Mouse (Mus musculus) liver, embryonic 14.5 days (tissue): Measurements from ENCODE around the gene Mgat1. TPM values are rescaled to one million over a fixed set of nuclear protein-coding genes. Genes with fewer than 3 reads are reported as not detected.
A peak's percentile ranks its signal among the peaks of the same experiment; 100 is the strongest.

Experiments used
- ATAC-seq: fragments of 200-750 bp; cut with Nextera tagmentation; 2 replicates; pipeline ENCODE4 v1.8.0; 2017; ENCODE audit warnings: moderate number of reproducible peaks, mild to moderate bottlenecking, moderate library complexity; ENCODE audit not compliant: insufficient read depth
- DNase-seq, 3 experiments: peaks; one replicate each; pipeline ENCODE4 v3.0.0-alpha.2; 2012 to 2013; ENCODE audit warnings: low read depth in 3 of 3, low spot score in 3 of 3
- H3K27ac ChIP-seq: fragments of 300-500 bp; sonication (generic); 2 replicates; pipeline ENCODE4 v1.5.1; 2014; ENCODE audit warnings: moderate library complexity, mild to moderate bottlenecking, control low read depth, inconsistent platforms
- H3K27me3 ChIP-seq: fragments of 300-500 bp; sonication (generic); 2 replicates; pipeline ENCODE4 v1.6.1; 2014; ENCODE audit warnings: mild to moderate bottlenecking, low read length, moderate library complexity; ENCODE audit not compliant: control insufficient read depth, insufficient read depth
- H3K36me3 ChIP-seq: fragments of 300-500 bp; sonication (generic); replicated peaks from 2 replicates; pipeline ENCODE4 v1.6.1; 2014; ENCODE audit warnings: low read depth; ENCODE audit not compliant: control insufficient read depth, insufficient read depth
- H3K4me1 ChIP-seq, 2 experiments: fragments of 200-500 bp in 1 of 2; fragments of 300-500 bp in 1 of 2; sonication (generic) in 1 of 2; replicated peaks; 2 replicates each; pipeline ENCODE4 v1.6.1; 2012 to 2014; ENCODE audit warnings: antibody characterized with exemption in 1 of 2, inconsistent platforms in 1 of 2, low read length in 1 of 2; ENCODE audit not compliant: control insufficient read depth in 2 of 2, insufficient read depth in 2 of 2
- H3K4me2 ChIP-seq: fragments of 300-500 bp; sonication (generic); 2 replicates; pipeline ENCODE4 v1.6.1; 2014; ENCODE audit warnings: low read depth, mild to moderate bottlenecking, control low read depth, moderate library complexity
- H3K4me3 ChIP-seq, 2 experiments: fragments of 200-500 bp in 1 of 2; fragments of 300-500 bp in 1 of 2; sonication (generic) in 1 of 2; 2 replicates each; pipeline ENCODE4 v1.5.1; 2012 to 2014; ENCODE audit warnings: low read depth in 2 of 2, low read length in 2 of 2, mild to moderate bottlenecking in 2 of 2, control low read depth in 1 of 2, inconsistent platforms in 1 of 2, moderate library complexity in 1 of 2; ENCODE audit not compliant: insufficient read depth in 1 of 2
- H3K9ac ChIP-seq: fragments of 300-500 bp; sonication (generic); replicated peaks from 2 replicates; pipeline ENCODE4 v1.6.1; 2014; ENCODE audit warnings: mild to moderate bottlenecking, control low read depth, moderate library complexity
- H3K9me3 ChIP-seq: fragments of 300-500 bp; sonication (generic); 2 replicates; pipeline ENCODE4 v1.6.1; 2016; ENCODE audit warnings: low read length, mixed read lengths; ENCODE audit not compliant: control insufficient read depth
- CTCF ChIP-seq: IDR thresholded peaks from 2 replicates; pipeline ENCODE4 v1.5.1; 2016; ENCODE audit warnings: antibody characterized with exemption, low read depth, control low read depth
- EP300 ChIP-seq: IDR thresholded peaks from 2 replicates; pipeline ENCODE4 v1.6.1; 2016; ENCODE audit warnings: antibody characterized with exemption, low read depth
- WGBS: fragments of 180-500 bp; shearing (Covaris S2); extraction: QIAGEN DNeasy Blood & Tissue Kit; methylation state at CpG from one replicate; pipeline ENCODE4 v1.1.7; 2014; ENCODE audit not compliant: insufficient replicate concordance; 5-methylcytosine and 5-hydroxymethylcytosine counted together
- polyA plus RNA-seq, 2 experiments: library from polyadenylated mRNA; depleted of rRNA in 1 of 2; stranded (reverse) in 1 of 2; unstranded in 1 of 2; fragments of >200 nt; fragmentation: Nextera tagmentation in 1 of 2; extraction: Ambion mirVana in 1 of 2; gene quantifications; 2 replicates each; pipeline versions ENCODE4 v1.2.1 to v1.2.3; 2012 to 2014

Gene Mgat1
- polyA plus RNA-seq, 2 experiments = 22.6 to 22.8 TPM

DNA sequence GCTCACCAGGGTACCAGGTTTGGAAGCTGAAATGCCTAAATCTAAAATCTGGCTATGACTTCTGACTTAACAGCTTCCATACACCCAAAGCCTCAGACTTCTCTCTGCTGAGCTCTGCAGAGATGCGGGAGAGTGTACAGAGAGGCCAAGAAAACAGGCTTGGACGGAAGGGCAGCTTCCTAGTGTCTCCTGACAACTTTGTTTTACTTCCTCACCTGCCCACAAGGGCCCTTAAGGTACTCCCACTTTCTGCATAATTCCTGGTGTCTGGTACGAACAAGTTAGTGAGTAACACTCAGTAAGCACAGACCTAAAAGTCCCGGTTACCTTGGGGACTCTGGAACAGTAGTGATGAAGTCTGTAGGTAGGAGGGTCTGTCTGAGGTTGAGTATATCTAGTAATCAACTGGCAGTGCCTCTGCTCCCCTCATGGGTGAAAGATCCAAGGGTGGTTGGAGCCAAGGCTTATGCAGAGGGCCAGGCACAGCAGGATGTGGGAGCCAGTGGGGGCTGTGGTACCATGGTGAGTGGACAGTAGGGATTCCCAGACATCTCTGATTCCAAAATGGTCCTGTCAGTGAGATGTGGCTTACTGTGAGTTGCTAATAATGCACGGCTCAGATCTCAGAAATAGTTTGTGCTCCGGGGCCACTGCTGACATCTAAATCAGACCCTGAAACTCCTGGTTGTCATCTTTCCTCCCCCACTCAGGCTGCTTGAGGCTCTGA lies 5.1 kb downstream of the Mgat1 start:
- Histone ChIP-seq H3K4me1 (peaks cover 47 to 67% of the 10 kb centered on the region in 2 experiments), H3K36me3 (peaks cover 8% of the 10 kb centered on the region), H3K27me3 (no peaks in the 10 kb centered on the region), H3K9ac (no peak overlapping the region; the same call in 1 of the 2 replicates), H3K9me3 (no peaks in the 10 kb centered on the region), H3K4me2 (peak overlapping the region; percentile 73), H3K4me3 (no peak overlapping the region; a peak in 1 of 4 replicates), H3K27ac (peak overlapping the region; percentile 81; the same call in 1 of the 2 replicates)
- 51% methylated on average over 6 of the region's 6 CpGs for WGBS
- TF ChIP-seq CTCF = no peak
- no peak for TF ChIP-seq EP300
- DNase-seq (no peak), ATAC-seq (no peak)

GRCm38 (mm10) chr11:49249811-49250421 lies 5.9 kb downstream of the Mgat1 start:
- 4% methylated on average over 10 of the region's 10 CpGs for WGBS
- H3K27me3 ChIP-seq = no peaks in the 10 kb centered on the region
- ATAC-seq (peak; percentile 21), DNase-seq (no peak)
- peak overlapping the region; percentile 73 for H3K4me2 ChIP-seq
- peak overlapping the region; percentile 82 for H3K4me3 ChIP-seq
- peaks cover 15% of the 10 kb centered on the region for H3K36me3 ChIP-seq
- peak overlapping the region; percentile 93 for H3K9ac ChIP-seq
- TF ChIP-seq CTCF (no peak), EP300 (no peak)
- H3K4me1 ChIP-seq = peaks cover 43 to 61% of the 10 kb centered on the region in 2 experiments
- H3K27ac ChIP-seq = peak overlapping the region; percentile 81
- H3K9me3 ChIP-seq = no peaks in the 10 kb centered on the region

- peak; percentile 94 for ATAC-seq
- Histone ChIP-seq H3K4me2 (peak overlapping the region; percentile 73), H3K9ac (peak overlapping the region; percentile 93), H3K4me3 (peak overlapping the region; percentile 82), H3K36me3 (peaks cover 20% of the 10 kb centered on the region), H3K9me3 (no peaks in the 10 kb centered on the region), H3K27ac (peak overlapping the region; percentile 81), H3K4me1 (peaks cover 35 to 53% of the 10 kb centered on the region in 2 experiments), H3K27me3 (no peaks in the 10 kb centered on the region)
- peak; percentile 69 to 74 (median 73) for DNase-seq
- peak; percentile 57 for TF ChIP-seq CTCF
- TF ChIP-seq EP300 = no peak
- under 1% methylated on average over 44 of the region's 45 CpGs for WGBS
These were observed 6.7 kb downstream of the Mgat1 start for GRCm38 (mm10) chr11:49250422-49251379.

GRCm38 (mm10) chr11:49251380-49251761 lies 7.4 kb downstream of the Mgat1 start:
- peaks cover 31 to 49% of the 10 kb centered on the region in 2 experiments for H3K4me1 ChIP-seq
- DNase-seq (no peak), ATAC-seq (no peak)
- H3K27me3 ChIP-seq = no peaks in the 10 kb centered on the region
- 17% methylated on average over 7 of the region's 7 CpGs for WGBS
- H3K4me2 ChIP-seq = peak overlapping the region; percentile 73
- no peak for TF ChIP-seq EP300
- no peak for TF ChIP-seq CTCF
- H3K9me3 ChIP-seq = no peaks in the 10 kb centered on the region
- peak overlapping the region; percentile 93 for H3K9ac ChIP-seq
- H3K4me3 ChIP-seq = peak overlapping the region; percentile 82
- H3K36me3 ChIP-seq = peaks cover 20% of the 10 kb centered on the region
- H3K27ac ChIP-seq = peak overlapping the region; percentile 81
